Mouse (Mus musculus): ENCODE results near the gene Itgbl1.

DNA sequence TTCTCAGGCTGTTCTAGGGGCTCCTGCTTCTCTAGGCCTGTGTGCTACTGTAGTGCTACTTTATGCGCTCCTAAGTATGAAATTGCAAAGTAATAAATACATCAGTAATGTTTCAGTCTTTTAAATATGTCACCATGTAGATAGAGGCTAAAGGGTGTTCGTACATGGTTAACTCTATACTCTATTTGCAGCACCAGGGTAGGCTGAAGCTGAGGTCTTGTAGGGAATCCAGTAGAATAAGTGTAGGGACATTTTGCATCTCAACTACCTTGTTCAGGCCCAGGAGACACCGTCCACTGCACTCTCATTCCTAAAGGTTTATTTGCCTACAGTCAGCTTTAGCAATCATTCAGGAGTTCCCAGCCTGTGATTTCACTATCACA is 32.6 kb upstream of the Itgbl1 start:
- TF ChIP-seq CTCF (IDR thresholded peaks at IDR 0.05; ENCODE audit: extremely low read depth, insufficient read length, insufficient replicate concordance, low read depth, low read length), result no peak
- TF ChIP-seq POLR2A (IDR thresholded peaks at IDR 0.05; ENCODE audit: low read depth, low read length), result no peak

Data from small intestine, adult 2 months (tissue).